Mouse (Mus musculus) CH12.LX (cell line): ENCODE results near the gene Dhrs1. TPM values are rescaled to one million over a fixed set of nuclear protein-coding genes. Genes with fewer than 3 reads are reported as not detected.

Source experiments
- DNase-seq: peaks from one replicate; pipeline ENCODE4 v3.0.0-alpha.2; 2013; ENCODE audit errors: extremely low read depth
- H3K27ac ChIP-seq: 2 replicates; pipeline ENCODE4 v1.5.1; 2012; ENCODE audit warnings: low read depth, mild to moderate bottlenecking, control low read depth, moderate library complexity; ENCODE audit not compliant: insufficient read depth
- H3K27me3 ChIP-seq: replicated peaks from 2 replicates; pipeline ENCODE3; 2012; ENCODE audit warnings: inconsistent platforms
- H3K36me3 ChIP-seq, 2 experiments: replicated peaks in 1 of 2; 2 replicates each; pipeline versions ENCODE3 to v1.6.1; 2012; ENCODE audit warnings: inconsistent platforms in 1 of 2, low read length in 1 of 2, mild to moderate bottlenecking in 1 of 2, mixed read lengths in 1 of 2, moderate library complexity in 1 of 2; ENCODE audit not compliant: control insufficient read depth in 1 of 2, insufficient read depth in 1 of 2
- H3K4me1 ChIP-seq, 2 experiments: 2 replicates each; pipeline ENCODE4 v1.6.1; 2012; ENCODE audit warnings: inconsistent platforms in 1 of 2, moderate library complexity in 1 of 2; ENCODE audit not compliant: insufficient read depth in 2 of 2, control insufficient read depth in 1 of 2
- H3K4me2 ChIP-seq: 2 replicates; pipeline ENCODE4 v1.6.1; 2012; ENCODE audit warnings: low read depth, mild to moderate bottlenecking, control low read depth; ENCODE audit not compliant: poor library complexity, insufficient read depth, severe bottlenecking
- H3K4me3 ChIP-seq, 3 experiments: fragments of 150-350 bp in 1 of 3; sonication (generic) in 1 of 3; replicated peaks in 1 of 3; 2 replicates each; pipeline versions ENCODE3 to v1.5.1; 2011 to 2012; ENCODE audit warnings: low read depth in 2 of 3, low read length in 2 of 3, mild to moderate bottlenecking in 2 of 3, moderate library complexity in 2 of 3, control low read depth in 1 of 3, improper control_type of control experiment in 1 of 3, inconsistent platforms in 1 of 3, mixed read lengths in 1 of 3; ENCODE audit not compliant: poor library complexity in 1 of 3
- H3K79me2 ChIP-seq: replicated peaks from 2 replicates; pipeline ENCODE4 v1.6.1; 2012; ENCODE audit warnings: mild to moderate bottlenecking, moderate library complexity; ENCODE audit not compliant: control insufficient read depth, poor library complexity, insufficient read depth, severe bottlenecking; ENCODE audit errors: extremely low read depth
- H3K9ac ChIP-seq: 2 replicates; pipeline ENCODE4 v1.6.1; 2012; ENCODE audit warnings: low read depth, mild to moderate bottlenecking, control low read depth, moderate library complexity; ENCODE audit not compliant: insufficient read depth
- H3K9me3 ChIP-seq: replicated peaks from 2 replicates; pipeline ENCODE3; 2012; ENCODE audit warnings: low read length, inconsistent platforms, mixed read lengths
- CHD1 ChIP-seq: IDR thresholded peaks from 2 replicates; pipeline ENCODE4 v1.6.1; 2012; ENCODE audit warnings: low read depth, low read length, improper control_type of control experiment, inconsistent platforms
- ELF1 ChIP-seq: IDR thresholded peaks from 2 replicates; pipeline ENCODE4 v1.6.1; 2014; ENCODE audit warnings: low read depth, mild to moderate bottlenecking, inconsistent platforms, low read length, improper control_type of control experiment
- HCFC1 ChIP-seq: IDR thresholded peaks from 2 replicates; pipeline ENCODE4 v1.6.1; 2012; ENCODE audit warnings: low read depth, mild to moderate bottlenecking, inconsistent platforms, low read length, improper control_type of control experiment
- KAT2A ChIP-seq: IDR thresholded peaks from 2 replicates; pipeline ENCODE4 v1.6.1; 2012; ENCODE audit warnings: low read length, improper control_type of control experiment, inconsistent platforms; ENCODE audit not compliant: insufficient replicate concordance
- MAX ChIP-seq: IDR thresholded peaks from 2 replicates; pipeline ENCODE4 v1.6.1; 2011; ENCODE audit warnings: low read length, improper control_type of control experiment
- MXI1 ChIP-seq: IDR thresholded peaks from 2 replicates; pipeline ENCODE4 v1.6.1; 2011; ENCODE audit warnings: mild to moderate bottlenecking, low read depth, low read length, improper control_type of control experiment
- MYC ChIP-seq: IDR thresholded peaks from 2 replicates; pipeline ENCODE4 v1.6.1; 2011; ENCODE audit warnings: low read depth, mild to moderate bottlenecking, improper control_type of control experiment, low read length
- NRF1 ChIP-seq: IDR thresholded peaks from 2 replicates; pipeline ENCODE4 v1.6.1; 2014; ENCODE audit warnings: low read depth, mild to moderate bottlenecking, inconsistent platforms, low read length, improper control_type of control experiment, moderate library complexity
- POLR2A ChIP-seq: IDR thresholded peaks from 2 replicates; pipeline ENCODE4 v1.6.1; 2011; ENCODE audit warnings: low read depth, mild to moderate bottlenecking, improper control_type of control experiment, low read length
- POLR2AphosphoS2 ChIP-seq: IDR thresholded peaks from 2 replicates; pipeline ENCODE4 v1.6.1; 2011; ENCODE audit warnings: low read depth, low read length, improper control_type of control experiment
- RAD21 ChIP-seq: IDR thresholded peaks from 2 replicates; pipeline ENCODE4 v1.6.1; 2011; ENCODE audit warnings: low read depth, mild to moderate bottlenecking, low read length, improper control_type of control experiment, moderate library complexity
- RCOR1 ChIP-seq: conservative IDR thresholded peaks from 2 replicates; pipeline ENCODE4 v1.6.1; 2012; ENCODE audit warnings: low read depth, mild to moderate bottlenecking, inconsistent platforms, low read length, improper control_type of control experiment
- SIN3A ChIP-seq: IDR thresholded peaks from 2 replicates; pipeline ENCODE4 v1.6.1; 2012; ENCODE audit warnings: low read length, improper control_type of control experiment, inconsistent platforms
- SMC3 ChIP-seq: IDR thresholded peaks from 2 replicates; pipeline ENCODE4 v1.6.1; 2011; ENCODE audit warnings: low read depth, low read length, improper control_type of control experiment
- USF2 ChIP-seq: conservative IDR thresholded peaks from 2 replicates; pipeline ENCODE4 v1.6.1; 2011; ENCODE audit warnings: low read depth, low read length, improper control_type of control experiment
- dilution Hi-C: fragments of 300-500 bp; cut with MboI; formaldehyde crosslinking; loops from 2 replicates; pipeline ENCODE4 v1.14.3; 2020; ENCODE audit warnings: low sequenced_read_pairs; ENCODE audit not compliant: extremely low pct_unique_long_range_greater_than_20kb, extremely low pct_ligation_motif_present
- in situ Hi-C: fragments of 300-500 bp; cut with MboI; formaldehyde crosslinking; loops from 3 replicates; pipeline ENCODE4 v1.14.3; 2019; ENCODE audit warnings: low sequenced_read_pairs, low pct_ligation_motif_present, low pct_unique_long_range_greater_than_20kb, mixed read lengths
- polyA plus RNA-seq: library from polyadenylated mRNA; unstranded; fragments of >175 nt; gene quantifications from 2 replicates; pipeline ENCODE4 v1.2.1, GENCODE M21; 2012; ENCODE audit warnings: low read depth; ENCODE audit not compliant: insufficient read length
- total RNA-seq, 2 experiments: library from RNA; depleted of rRNA; stranded (reverse); fragments of 300-350 nt in 1 of 2; fragments of >200 nt in 1 of 2; gene quantifications; 2 replicates each; pipeline ENCODE4 v1.2.3; 2012 to 2014

Dhrs1 gene
- total and polyA plus RNA-seq, 3 experiments = 26.1 to 34.1 (median 33.2) TPM

DNA sequence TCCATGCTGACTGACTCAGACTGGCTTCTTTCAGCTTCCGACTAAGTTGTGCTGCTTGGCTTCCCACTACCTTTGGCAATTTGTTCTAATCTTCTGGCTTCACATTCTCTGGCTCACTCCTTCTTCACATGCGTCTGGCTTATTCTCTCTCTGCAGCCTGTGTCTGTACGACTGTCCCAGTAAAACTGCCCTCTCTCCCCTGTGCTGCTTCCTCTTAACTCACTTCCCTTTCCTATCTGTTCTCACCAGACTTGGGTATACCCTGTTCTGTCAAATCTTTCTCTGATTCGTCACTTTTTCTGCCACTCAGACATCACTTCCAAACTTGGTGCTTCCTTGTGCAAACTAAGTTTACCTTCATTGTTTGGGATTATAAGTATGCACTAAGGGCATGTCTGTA is 48.3 kb downstream of the Dhrs1 start:
- H3K4me3 ChIP-seq = peak overlapping the region in 1 of 3 experiments; percentile 36
- dilution Hi-C loops = no loop called here

GRCm38 (mm10) chr14:55689433-55689832 is 56.1 kb downstream of the Dhrs1 start:
- H3K9ac ChIP-seq = no peak overlapping the region
- no peaks in the 10 kb centered on the region for H3K36me3 ChIP-seq
- no peak for DNase-seq
- no peak overlapping the region for H3K4me2 ChIP-seq
- in situ Hi-C loops = no loop called here
- peaks cover 0 to 5% of the 10 kb centered on the region in 2 experiments; a peak in 1 of 4 replicates for H3K4me1 ChIP-seq
- TF ChIP-seq POLR2AphosphoS2 = no peak
- no peak for TF ChIP-seq CHD1
- TF ChIP-seq HCFC1 = no peak
- TF ChIP-seq KAT2A = no peak
- no peak for TF ChIP-seq ELF1
- H3K9me3 ChIP-seq = peaks cover 6% of the 10 kb centered on the region
- H3K27ac ChIP-seq = no peak overlapping the region
- H3K79me2 ChIP-seq = no peaks in the 10 kb centered on the region
- no peaks in the 10 kb centered on the region for H3K27me3 ChIP-seq
- H3K4me3 ChIP-seq = no peak overlapping the region
- dilution Hi-C loops = no loop called here

More for the DNA sequence above, 48.3 kb downstream of the Dhrs1 start:
- Histone ChIP-seq H3K4me2 (no peak overlapping the region), H3K79me2 (no peaks in the 10 kb centered on the region), H3K9ac (no peak overlapping the region), H3K4me1 (peaks cover 0 to 3% of the 10 kb centered on the region in 2 experiments; a peak in 2 of 4 replicates), H3K27ac (no peak overlapping the region), H3K9me3 (peaks cover 11% of the 10 kb centered on the region), H3K36me3 (no peaks in the 10 kb centered on the region), H3K27me3 (no peaks in the 10 kb centered on the region)
- in situ Hi-C loops = no loop called here
- peak; percentile 42 for DNase-seq
- TF ChIP-seq RAD21 (no peak), USF2 (no peak), POLR2A (no peak), SIN3A (no peak), MXI1 (no peak), MYC (no peak), RCOR1 (no peak), SMC3 (no peak), NRF1 (no peak), MAX (no peak)

Other genes starting within 250 kb of the Dhrs1 start
Only the 20 nearest of the 35 such genes appear.
- not detected in 2 replicates for gene Rec8, start 127.7 kb downstream of the Dhrs1 start, total RNA-seq (2012; rRNA removed)
- gene Rec8, start 127.7 kb downstream of the Dhrs1 start, total RNA-seq (2014; rRNA removed) = not detected in 2 replicates
- not detected in 2 replicates for gene Rec8, start 127.7 kb downstream of the Dhrs1 start, polyA plus RNA-seq
- gene Ipo4, start 109.7 kb downstream of the Dhrs1 start, total RNA-seq (2012; rRNA removed) = 84.8 and 95.0 TPM in 2 replicates
- 47.5 TPM in 2 replicates for gene Ipo4, start 109.7 kb downstream of the Dhrs1 start, total RNA-seq (2014; rRNA removed)
- gene Ipo4, start 109.7 kb downstream of the Dhrs1 start, polyA plus RNA-seq = 164 and 175 TPM in 2 replicates
- 0.17 TPM in 1 of 2 replicates, not detected in the other for gene Gm49378, start 107.8 kb downstream of the Dhrs1 start, total RNA-seq (2012; rRNA removed)
- 9.1 and 11.7 TPM in 2 replicates for gene Gm49378, start 107.8 kb downstream of the Dhrs1 start, total RNA-seq (2014; rRNA removed)
- gene Gm49378, start 107.8 kb downstream of the Dhrs1 start, polyA plus RNA-seq = 8.7 TPM in 1 of 2 replicates, not detected in the other
- 51.3 and 57.8 TPM in 2 replicates for gene Tm9sf1, start 101.9 kb downstream of the Dhrs1 start, total RNA-seq (2012; rRNA removed)
- 36.1 and 39.5 TPM in 2 replicates for gene Tm9sf1, start 101.9 kb downstream of the Dhrs1 start, total RNA-seq (2014; rRNA removed)
- gene Tm9sf1, start 101.9 kb downstream of the Dhrs1 start, polyA plus RNA-seq = 58.0 and 65.3 TPM in 2 replicates
- 0.29 and 0.30 TPM in 2 replicates for gene Tssk4, start 95.5 kb downstream of the Dhrs1 start, total RNA-seq (2012; rRNA removed)
- 0.14 TPM in 1 of 2 replicates, not detected in the other for gene Tssk4, start 95.5 kb downstream of the Dhrs1 start, total RNA-seq (2014; rRNA removed)
- gene Tssk4, start 95.5 kb downstream of the Dhrs1 start, polyA plus RNA-seq = 0.26 and 0.31 TPM in 2 replicates
- 25.1 and 25.6 TPM in 2 replicates for gene Mdp1, start 85.2 kb downstream of the Dhrs1 start, total RNA-seq (2012; rRNA removed)
- gene Mdp1, start 85.2 kb downstream of the Dhrs1 start, total RNA-seq (2014; rRNA removed) = 30.9 and 39.0 TPM in 2 replicates
- 23.4 and 26.0 TPM in 2 replicates for gene Mdp1, start 85.2 kb downstream of the Dhrs1 start, polyA plus RNA-seq
- 34.3 and 37.3 TPM in 2 replicates for gene Gmpr2, start 73.7 kb downstream of the Dhrs1 start, total RNA-seq (2012; rRNA removed)
- 51.3 and 54.9 TPM in 2 replicates for gene Gmpr2, start 73.7 kb downstream of the Dhrs1 start, total RNA-seq (2014; rRNA removed)
- gene Gmpr2, start 73.7 kb downstream of the Dhrs1 start, polyA plus RNA-seq = 34.7 and 44.3 TPM in 2 replicates
- gene Nedd8, start 73.6 kb downstream of the Dhrs1 start, total RNA-seq (2012; rRNA removed) = 378 and 515 TPM in 2 replicates
- 272 and 276 TPM in 2 replicates for gene Nedd8, start 73.6 kb downstream of the Dhrs1 start, total RNA-seq (2014; rRNA removed)
- gene Nedd8, start 73.6 kb downstream of the Dhrs1 start, polyA plus RNA-seq = 513 and 653 TPM in 2 replicates
- gene Tinf2, start 63.9 kb downstream of the Dhrs1 start, total RNA-seq (2012; rRNA removed) = 25.2 and 29.1 TPM in 2 replicates
- gene Tinf2, start 63.9 kb downstream of the Dhrs1 start, total RNA-seq (2014; rRNA removed) = 21.4 and 23.3 TPM in 2 replicates
- gene Tinf2, start 63.9 kb downstream of the Dhrs1 start, polyA plus RNA-seq = 31.1 and 33.2 TPM in 2 replicates
- not detected in 2 replicates for gene Tgm1, start 31.8 kb downstream of the Dhrs1 start, total RNA-seq (2012; rRNA removed)
- gene Tgm1, start 31.8 kb downstream of the Dhrs1 start, total RNA-seq (2014; rRNA removed) = 0.07 TPM in 1 of 2 replicates, not detected in the other
- gene Tgm1, start 31.8 kb downstream of the Dhrs1 start, polyA plus RNA-seq = 0.14 and 0.16 TPM in 2 replicates
- gene Rabggta, start 23.4 kb downstream of the Dhrs1 start, total RNA-seq (2012; rRNA removed) = 19.1 and 21.9 TPM in 2 replicates
- gene Rabggta, start 23.4 kb downstream of the Dhrs1 start, total RNA-seq (2014; rRNA removed) = 12.0 and 16.2 TPM in 2 replicates
- 12.8 and 13.9 TPM in 2 replicates for gene Rabggta, start 23.4 kb downstream of the Dhrs1 start, polyA plus RNA-seq
- 38.5 and 45.7 TPM in 2 replicates for gene Nop9, start within 50 bp of the Dhrs1 start, total RNA-seq (2012; rRNA removed)
- 85.3 and 92.1 TPM in 2 replicates for gene Nop9, start within 50 bp of the Dhrs1 start, total RNA-seq (2014; rRNA removed)
- 76.9 and 89.1 TPM in 2 replicates for gene Nop9, start within 50 bp of the Dhrs1 start, polyA plus RNA-seq
- gene Cideb, start 12.8 kb upstream of the Dhrs1 start, total RNA-seq (2012; rRNA removed) = 2.3 and 2.6 TPM in 2 replicates
- not detected in 2 replicates for gene Cideb, start 12.8 kb upstream of the Dhrs1 start, total RNA-seq (2014; rRNA removed)
- gene Cideb, start 12.8 kb upstream of the Dhrs1 start, polyA plus RNA-seq = 0.49 and 0.61 TPM in 2 replicates
- gene Ltb4r2, start 15.7 kb upstream of the Dhrs1 start, total RNA-seq (2012; rRNA removed) = 0.04 and 0.13 TPM in 2 replicates
- gene Ltb4r2, start 15.7 kb upstream of the Dhrs1 start, total RNA-seq (2014; rRNA removed) = 0.05 TPM in 1 of 2 replicates, not detected in the other
- not detected in 2 replicates for gene Ltb4r2, start 15.7 kb upstream of the Dhrs1 start, polyA plus RNA-seq
- 0.13 TPM in 1 of 2 replicates, not detected in the other for gene Ltb4r1, start 20.3 kb upstream of the Dhrs1 start, total RNA-seq (2012; rRNA removed)
- gene Ltb4r1, start 20.3 kb upstream of the Dhrs1 start, total RNA-seq (2014; rRNA removed) = 0.16 and 0.21 TPM in 2 replicates
- 0.33 TPM in 1 of 2 replicates, not detected in the other for gene Ltb4r1, start 20.3 kb upstream of the Dhrs1 start, polyA plus RNA-seq
- gene Adcy4, start 38.4 kb upstream of the Dhrs1 start, total RNA-seq (2012; rRNA removed) = not detected in 2 replicates
- not detected in 2 replicates for gene Adcy4, start 38.4 kb upstream of the Dhrs1 start, total RNA-seq (2014; rRNA removed)
- not detected in 2 replicates for gene Adcy4, start 38.4 kb upstream of the Dhrs1 start, polyA plus RNA-seq
- 1.0 and 2.0 TPM in 2 replicates for gene Ripk3, start 43.2 kb upstream of the Dhrs1 start, total RNA-seq (2012; rRNA removed)
- 0.15 and 0.80 TPM in 2 replicates for gene Ripk3, start 43.2 kb upstream of the Dhrs1 start, total RNA-seq (2014; rRNA removed)
- gene Ripk3, start 43.2 kb upstream of the Dhrs1 start, polyA plus RNA-seq = 1.00 TPM in 1 of 2 replicates, not detected in the other
- gene Nfatc4, start 77.5 kb upstream of the Dhrs1 start, total RNA-seq (2012; rRNA removed) = not detected in 2 replicates
- not detected in 2 replicates for gene Nfatc4, start 77.5 kb upstream of the Dhrs1 start, total RNA-seq (2014; rRNA removed)
- not detected in 2 replicates for gene Nfatc4, start 77.5 kb upstream of the Dhrs1 start, polyA plus RNA-seq
- gene Nynrin, start 108.3 kb upstream of the Dhrs1 start, total RNA-seq (2012; rRNA removed) = under 0.01 and 0.04 TPM in 2 replicates
- not detected in 2 replicates for gene Nynrin, start 108.3 kb upstream of the Dhrs1 start, total RNA-seq (2014; rRNA removed)
- 0.04 and 0.10 TPM in 2 replicates for gene Nynrin, start 108.3 kb upstream of the Dhrs1 start, polyA plus RNA-seq
- gene Cbln3, start 138.7 kb upstream of the Dhrs1 start, total RNA-seq (2012; rRNA removed) = 0.08 and 0.17 TPM in 2 replicates
- 0.14 and 0.26 TPM in 2 replicates for gene Cbln3, start 138.7 kb upstream of the Dhrs1 start, total RNA-seq (2014; rRNA removed)
- 0.14 and 0.24 TPM in 2 replicates for gene Cbln3, start 138.7 kb upstream of the Dhrs1 start, polyA plus RNA-seq